Mouse (Mus musculus): ENCODE data around the gene Pepd.

The Pepd gene

DNA sequence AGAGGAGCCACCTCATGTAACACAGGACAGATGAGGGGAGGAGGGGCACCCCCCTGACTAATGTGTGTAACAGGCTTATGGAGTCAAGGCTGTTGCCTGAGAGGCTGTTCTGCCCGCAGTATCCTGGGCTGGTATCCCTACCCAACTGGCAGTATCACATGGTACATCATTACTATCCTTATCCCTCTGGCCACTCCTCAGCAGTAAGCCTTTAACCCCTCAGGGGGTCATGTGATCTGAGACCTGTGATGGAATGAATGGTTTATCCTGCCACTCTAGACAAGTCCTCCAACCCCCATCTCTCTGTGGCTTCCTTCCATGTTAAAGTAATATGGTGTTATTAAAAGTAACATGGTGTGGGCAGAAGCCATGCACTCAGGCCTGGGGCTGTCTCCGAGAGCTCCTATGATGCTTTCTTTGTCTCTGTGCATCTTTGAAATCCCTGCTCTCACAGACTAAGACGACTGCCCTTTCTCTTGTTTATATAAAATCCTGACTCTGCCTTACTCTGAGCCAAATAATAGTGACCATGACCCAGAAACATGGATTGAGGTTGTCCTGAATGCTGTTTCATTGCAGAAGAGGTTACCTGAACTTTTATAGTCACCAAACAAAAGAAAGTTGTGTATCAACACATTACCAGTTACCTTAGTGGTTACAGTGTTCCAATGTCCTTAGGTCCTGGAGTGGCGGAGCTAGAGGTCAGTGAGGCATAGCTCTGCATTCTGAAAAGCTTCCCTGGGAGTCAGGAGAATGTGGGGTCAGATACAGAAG lies 71.7 kb downstream of the Pepd start:
- in situ Hi-C loops (cut with MboI, MseI) = no loop called here

DNA sequence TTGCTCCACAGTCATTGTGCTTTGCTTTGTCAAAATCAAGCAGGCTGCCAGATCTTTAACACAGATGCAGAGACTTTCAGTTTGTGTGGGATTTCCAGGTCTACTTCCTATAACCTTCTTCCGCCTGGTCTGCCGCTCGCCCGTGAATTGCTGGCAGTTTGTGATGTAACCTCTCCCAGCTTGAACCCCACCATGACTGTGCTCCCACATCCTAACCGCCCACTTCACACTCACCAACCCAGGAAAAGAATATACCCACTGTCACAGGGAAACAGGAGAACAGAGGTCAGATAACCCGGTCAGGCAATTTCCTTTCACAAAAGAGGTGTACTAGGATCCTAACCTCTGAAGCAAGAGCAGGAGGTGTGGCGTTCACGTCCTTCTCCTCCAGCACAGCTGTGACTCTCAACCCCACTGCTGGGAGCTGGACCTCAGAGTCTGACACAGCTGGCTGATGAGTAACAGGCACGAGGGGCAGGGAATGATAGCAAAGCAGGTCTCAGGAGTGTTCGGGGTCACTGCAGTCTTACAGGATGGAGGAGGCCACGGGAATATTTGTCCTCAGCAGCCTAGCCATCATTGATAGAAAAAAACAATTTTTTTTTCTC lies 72.5 kb downstream of the Pepd start:
- in situ Hi-C loops (cut with MboI, MseI) = no loop called here

DNA sequence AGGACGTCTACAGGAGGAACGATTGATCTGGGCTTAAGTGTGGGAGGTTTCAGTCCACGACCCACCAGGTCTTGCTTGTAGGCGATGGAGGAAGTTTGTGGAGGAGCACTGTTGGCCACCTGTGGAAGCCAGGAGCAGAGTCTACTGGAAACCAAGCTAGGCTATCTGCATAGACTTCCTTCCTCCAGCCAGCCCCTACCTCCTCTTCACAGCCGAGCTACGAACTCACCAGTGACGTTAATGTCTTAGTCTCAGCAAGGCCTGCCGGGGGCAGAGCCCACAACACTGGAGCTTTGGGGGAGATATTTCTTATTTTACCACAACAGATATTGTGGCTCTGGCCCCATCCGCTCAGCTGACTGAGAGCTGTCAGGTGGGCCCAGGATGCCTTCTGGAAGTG lies 73.0 kb downstream of the Pepd start:
- in situ Hi-C loops (cut with MboI, MseI) = no loop called here

DNA sequence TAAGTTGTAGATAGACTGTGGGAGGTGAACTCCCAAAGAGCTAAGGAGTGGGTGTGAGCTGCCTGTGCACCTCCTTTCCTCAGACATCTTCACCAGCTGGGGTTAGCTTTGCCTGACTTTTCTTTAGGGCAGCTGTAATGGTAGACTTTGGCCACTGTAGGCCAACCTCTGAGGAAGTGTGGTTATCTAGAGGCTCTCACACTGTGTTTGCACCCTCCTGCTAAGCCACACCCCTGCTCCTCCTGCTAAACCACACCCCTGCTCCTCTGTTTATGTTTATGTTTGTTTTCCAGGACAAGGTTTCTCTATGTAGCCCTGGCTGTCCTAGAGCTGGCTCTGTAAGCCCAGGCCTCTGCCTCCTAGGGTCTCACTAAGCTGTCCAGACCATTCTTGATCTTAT lies 73.5 kb downstream of the Pepd start:
- in situ Hi-C loops (cut with MboI, MseI) = no loop called here

DNA sequence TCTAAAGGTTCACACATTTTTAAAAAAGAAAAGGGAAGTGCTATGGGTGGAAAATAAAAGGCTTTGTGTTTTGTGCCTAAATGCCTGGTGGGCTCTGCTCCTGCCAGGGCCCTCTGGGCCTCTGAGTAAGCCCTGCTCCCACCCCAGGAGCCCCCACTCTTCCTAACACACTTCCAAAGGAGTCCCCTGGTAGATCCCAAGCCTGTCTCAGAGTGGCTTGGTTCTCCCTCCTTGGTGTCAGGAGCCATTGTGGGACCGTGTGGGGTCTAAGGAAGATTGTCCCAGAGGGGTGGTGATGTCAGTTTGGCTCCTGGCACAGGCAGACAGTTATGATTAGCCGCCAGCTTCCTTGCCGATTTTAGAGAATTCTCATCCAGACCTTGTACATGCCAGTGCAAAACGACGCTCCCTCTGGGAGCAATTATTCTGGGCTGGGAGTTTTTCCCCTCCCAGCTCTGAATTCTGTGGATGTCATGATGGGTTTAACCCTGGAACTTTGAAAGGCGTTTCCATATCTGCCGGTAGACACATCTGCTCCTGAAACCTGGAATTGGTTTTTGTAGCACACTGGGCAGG lies 74.5 kb downstream of the Pepd start:
- in situ Hi-C loops (cut with MboI, MseI) = no loop called here

DNA sequence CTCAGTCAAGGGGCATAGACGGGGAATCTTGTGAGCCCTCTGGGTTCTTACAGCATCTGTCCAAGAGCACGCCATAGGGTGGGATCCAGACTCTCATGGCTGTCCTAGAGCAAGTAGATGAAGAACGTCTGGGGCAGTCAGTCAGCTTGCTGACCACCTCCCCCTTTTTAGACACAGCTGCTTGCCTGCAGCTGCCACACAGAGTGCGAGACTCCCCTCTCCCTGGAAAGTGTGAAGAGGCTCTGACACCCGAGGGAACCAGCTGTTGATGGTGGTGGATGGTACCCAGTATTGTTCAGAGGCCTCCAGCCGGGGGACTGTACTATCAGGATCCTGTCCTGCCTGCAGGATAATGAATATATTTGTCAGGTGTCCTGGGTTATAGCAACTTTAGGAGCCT lies 75.1 kb downstream of the Pepd start:
- in situ Hi-C loops (cut with MboI, MseI) = no loop called here

DNA sequence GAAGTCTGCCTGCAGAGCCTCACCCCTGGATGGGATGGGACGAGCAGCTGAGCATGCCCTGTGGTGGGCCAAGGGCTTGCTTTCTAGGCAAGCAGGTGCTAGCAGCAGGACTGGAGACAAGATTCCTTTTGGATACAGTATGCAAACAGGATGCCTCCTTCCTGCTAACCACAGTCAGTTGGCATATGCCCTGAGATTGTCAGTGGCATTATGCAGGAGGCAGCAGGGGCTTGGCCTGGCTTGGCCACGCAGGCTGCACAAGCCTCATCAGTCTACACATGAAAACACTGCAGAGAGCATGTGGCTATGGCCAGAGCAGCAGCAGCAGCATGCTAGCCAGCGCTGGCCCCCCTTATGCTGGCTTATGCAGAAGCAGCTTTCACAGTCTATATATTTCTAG lies 76.3 kb downstream of the Pepd start:
- in situ Hi-C loops (cut with MboI, MseI) = no loop called here

DNA sequence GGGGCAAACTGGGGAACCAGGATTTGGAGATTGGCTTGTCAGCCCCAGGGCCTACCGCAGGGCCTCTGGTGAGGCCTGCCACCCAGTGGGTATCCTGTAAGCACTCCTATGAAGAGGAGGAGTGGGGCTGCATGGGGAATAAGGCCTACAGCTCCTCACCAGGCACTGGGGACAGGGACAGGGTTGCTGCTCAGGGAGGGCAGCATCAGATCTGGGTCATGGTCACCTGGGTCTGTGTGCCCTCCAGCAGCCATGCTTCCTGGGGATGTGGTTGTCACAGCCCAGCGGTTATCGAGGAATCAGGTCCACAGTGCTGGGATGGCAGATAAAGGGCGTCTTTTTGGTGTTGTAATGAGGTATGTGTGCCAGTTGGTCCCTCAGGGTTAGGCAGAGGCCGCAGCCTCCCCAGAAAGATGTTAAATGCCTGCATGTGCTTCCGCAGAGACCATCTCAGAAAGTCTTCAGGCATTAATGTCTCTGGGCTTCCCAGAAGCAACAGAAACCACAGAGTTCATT lies 79.6 kb downstream of the Pepd start:
- in situ Hi-C loops (cut with MboI, MseI) = loop anchor here in 1 of 2 experiments (10.0 kb wide), 1 partner anchor 317 kb away; no protein-coding TSS in a partner anchor

DNA sequence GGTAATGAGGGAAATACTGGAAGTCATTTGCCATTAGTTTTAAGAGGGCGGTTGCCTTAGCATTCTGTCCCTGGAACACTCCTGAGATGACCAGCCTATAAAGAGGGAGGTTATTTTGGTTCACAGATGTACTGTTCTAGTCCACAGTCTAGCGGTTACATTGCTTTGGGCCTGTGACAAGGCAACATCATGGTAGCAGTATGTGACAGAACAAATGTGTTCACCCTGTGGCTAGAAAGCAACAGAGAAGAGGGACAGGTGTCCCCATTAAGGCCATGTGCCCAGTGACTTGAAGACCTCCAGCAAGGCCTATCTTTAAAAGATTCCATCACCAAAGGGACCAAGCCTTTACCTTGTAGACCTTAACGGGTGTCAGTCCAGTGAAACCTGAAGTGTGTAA lies 80.6 kb downstream of the Pepd start:
- in situ Hi-C loops (cut with MboI, MseI) = loop anchor here in 1 of 2 experiments (10.0 kb wide), 1 partner anchor 318 kb away; no protein-coding TSS in a partner anchor

DNA sequence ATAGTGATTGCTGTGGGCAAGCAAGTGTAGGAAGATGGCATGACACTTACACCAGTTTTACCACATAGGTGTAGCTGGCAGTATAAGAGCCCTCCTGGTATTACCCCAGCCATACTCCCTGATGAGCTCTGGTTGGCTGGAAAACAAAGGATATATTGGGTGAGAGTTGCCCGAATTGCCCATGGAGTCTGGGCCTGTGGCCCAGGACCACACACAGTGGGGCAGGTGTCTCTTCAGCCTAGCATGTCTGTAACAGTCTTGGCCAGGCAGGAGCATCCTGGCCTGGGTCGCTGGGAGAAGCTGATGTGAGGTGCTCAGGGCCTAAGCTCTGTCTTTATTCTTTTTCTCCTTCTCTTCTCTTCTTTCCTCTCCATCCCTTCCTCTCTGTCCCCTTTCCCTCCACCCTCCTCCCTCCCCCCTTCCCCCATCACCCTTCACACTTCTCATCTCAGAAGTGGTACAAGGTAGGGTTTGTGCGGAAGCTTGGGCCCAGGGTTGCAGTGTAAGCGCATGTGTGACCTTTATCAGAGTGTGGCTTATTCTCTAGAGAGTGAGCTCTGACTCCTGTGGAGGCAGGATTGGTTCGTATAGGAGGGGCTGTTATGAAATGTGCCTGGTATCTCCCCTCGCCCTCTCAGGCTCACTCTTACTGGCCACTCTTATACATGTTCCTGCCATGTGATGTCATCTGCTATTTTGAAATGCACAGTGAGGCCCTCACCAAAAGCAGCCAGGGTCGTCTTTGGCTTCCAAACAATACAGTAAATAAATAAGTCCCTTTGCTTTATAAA lies 83.9 kb downstream of the Pepd start:
- in situ Hi-C loops (cut with MboI, MseI) = loop anchor here in 1 of 2 experiments (10.0 kb wide), 1 partner anchor 321 kb away; no protein-coding TSS in a partner anchor

DNA sequence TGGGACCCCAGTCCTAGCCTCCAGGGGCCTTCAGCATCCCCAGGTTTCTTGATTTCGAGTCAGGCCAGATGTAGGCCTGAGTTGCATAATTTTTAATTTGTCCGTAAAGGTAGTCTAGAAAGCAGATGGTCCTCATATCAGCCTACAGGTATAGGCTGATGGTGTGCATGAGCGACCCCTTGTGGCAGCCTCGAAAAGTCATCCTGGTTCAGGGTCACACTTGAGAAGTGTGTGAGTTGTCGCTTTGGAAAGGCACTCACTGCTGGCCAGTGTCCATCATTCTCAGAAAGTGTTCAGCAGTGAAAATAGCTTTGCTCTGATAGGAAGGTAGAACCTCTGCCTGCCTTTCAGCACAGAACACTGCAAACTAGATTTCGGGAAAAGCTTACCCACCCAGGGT lies 88.7 kb downstream of the Pepd start:
- in situ Hi-C loops (cut with MboI, MseI) = no loop called here

DNA sequence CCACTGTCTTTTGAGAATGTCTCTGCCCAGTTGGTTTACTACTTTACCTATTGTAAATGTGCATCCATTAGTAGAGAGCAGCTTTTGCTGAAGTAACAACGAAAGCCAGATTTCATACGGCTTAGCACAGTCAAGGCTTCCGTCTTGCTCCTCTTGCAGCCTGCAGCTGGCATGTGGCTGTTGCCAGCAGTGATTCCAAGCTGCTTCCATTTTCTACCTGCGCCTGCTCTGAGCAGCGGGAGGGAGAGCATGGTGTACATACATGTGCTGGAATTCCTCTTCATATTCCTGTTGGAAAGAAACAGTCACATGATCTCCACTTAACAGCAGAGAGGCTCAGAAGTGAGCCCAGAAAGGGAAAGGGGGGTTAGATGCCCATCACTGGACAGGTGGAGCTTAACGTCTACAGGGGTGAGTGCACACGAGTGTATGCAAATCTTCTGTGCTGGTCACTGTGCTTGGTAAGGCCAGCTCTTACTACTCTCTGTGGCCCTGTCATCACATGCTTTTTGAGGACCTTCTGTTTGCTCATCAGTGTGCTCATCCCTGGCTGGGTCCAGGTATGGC lies 91.1 kb downstream of the Pepd start:
- in situ Hi-C loops (cut with MboI, MseI) = no loop called here

DNA sequence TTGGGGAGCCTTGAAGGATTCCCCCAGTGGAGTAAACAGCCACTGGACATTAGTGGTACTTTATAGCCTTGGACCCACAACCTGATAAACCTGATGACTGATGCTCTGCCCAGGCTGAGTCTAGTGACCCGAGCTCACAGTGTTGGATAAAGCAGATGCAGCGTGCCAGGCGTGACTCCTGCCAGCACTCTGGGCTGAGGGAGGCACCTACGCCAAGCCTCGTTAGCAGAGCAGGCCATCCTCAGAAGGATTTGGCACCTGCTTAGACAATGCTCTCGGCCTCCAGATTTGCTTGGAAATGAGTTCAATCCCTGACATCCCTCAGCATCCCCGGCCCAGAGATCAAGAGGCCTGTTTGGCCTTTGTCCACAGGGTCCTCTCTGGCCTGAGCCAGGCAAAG lies 94.5 kb downstream of the Pepd start:
- in situ Hi-C loops (cut with MboI, MseI) = no loop called here

DNA sequence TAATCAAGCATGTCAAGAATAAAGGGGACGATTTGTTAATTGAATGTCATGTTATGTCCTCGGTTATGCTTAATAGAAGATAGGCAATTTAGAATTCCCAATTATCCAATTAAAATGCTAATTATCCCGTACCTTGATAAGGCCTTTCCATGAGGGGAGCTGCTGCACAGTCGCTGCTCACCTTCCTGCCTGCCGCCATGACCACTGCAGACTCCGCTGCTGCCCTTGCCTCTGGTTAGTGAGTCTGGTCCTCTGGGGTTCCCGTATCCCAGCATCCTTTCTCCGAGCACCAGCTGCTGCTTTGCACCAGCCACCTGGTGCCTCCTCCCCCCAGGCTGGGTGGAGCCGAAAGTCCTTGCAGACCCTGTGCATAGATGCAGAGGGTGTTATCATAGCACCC lies 101.0 kb downstream of the Pepd start:
- in situ Hi-C loops (cut with MboI, MseI) = no loop called here

DNA sequence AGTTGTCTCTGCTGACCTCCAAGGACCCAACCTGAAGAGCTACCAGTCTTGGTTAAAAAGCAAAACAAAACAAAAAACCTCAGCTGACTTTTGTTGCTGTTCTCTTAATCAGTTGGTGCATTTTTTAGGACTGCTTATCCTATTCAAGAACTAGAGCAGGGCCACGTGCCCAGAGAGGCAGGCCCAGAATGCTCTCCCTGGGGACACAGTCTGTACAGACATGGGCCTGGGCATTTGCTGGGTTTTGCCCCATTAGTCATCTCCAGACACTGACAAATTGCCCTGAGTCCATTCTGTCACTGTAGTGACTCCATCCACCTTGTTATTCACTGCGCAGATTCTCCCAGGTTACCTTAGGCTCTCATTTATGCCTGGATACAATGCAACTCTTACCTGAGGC lies 103.1 kb downstream of the Pepd start:
- in situ Hi-C loops (cut with MboI, MseI) = no loop called here

DNA sequence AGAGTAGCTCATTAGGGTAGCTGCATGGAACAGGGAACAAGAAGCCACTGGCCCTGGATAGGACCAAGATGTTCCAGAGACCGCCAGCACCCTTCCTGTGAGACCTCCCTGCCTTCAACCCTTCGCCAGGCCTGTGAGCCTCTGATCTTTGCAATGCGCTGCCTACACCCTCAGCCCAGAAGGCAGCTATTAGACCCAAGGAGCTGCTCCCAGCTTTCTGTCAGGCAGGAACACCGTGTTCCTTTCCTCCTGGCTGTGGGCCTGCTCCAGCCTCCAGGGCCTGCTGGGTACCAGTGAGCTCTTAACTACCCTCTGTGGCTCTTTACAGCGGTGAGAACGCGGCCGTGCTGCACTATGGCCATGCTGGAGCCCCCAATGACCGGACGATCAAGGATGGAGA lies 109.2 kb downstream of the Pepd start:
- in situ Hi-C loops (cut with MboI, MseI) = no loop called here

DNA sequence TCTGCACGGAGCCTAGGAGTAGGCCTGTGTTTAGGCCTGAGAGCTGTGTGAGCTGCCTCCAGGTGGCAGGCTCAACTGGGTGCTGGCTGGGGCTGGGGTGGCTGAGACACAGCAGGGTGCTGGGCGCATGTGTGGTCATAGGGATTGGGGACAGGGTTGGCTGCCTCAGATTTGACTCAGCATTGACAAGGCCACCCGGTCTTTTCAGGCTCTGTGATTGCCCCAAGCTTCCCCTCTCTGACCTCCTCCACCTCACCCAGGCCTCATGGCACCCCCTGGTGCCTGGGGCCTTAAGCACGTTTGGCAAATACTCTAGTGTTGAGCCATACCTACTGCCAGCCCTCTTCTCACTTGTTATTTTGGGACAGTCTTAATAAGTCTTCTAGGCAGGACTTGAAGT lies 111.1 kb downstream of the Pepd start:
- in situ Hi-C loops (cut with MboI, MseI) = no loop called here

DNA sequence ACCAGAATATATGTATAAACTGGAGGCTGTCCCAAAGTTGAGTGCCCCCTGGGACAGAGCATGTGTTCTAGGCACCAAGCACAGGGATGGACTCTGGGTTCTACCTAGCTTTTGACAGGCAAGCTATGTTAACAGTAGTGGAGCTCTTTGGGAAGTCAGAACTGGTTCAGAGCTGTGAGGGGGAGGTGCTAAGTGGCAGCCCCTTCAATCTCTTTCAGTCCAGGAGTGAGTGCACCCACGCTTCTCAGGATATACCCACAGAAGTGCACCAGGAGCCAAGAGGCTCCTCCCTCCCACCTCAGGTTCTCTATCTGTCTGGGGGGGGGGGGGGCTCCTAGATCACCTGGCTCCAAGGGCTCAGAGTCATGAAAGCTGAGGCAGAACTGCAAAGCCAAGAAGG lies 112.2 kb downstream of the Pepd start:
- in situ Hi-C loops (cut with MboI, MseI) = no loop called here

DNA sequence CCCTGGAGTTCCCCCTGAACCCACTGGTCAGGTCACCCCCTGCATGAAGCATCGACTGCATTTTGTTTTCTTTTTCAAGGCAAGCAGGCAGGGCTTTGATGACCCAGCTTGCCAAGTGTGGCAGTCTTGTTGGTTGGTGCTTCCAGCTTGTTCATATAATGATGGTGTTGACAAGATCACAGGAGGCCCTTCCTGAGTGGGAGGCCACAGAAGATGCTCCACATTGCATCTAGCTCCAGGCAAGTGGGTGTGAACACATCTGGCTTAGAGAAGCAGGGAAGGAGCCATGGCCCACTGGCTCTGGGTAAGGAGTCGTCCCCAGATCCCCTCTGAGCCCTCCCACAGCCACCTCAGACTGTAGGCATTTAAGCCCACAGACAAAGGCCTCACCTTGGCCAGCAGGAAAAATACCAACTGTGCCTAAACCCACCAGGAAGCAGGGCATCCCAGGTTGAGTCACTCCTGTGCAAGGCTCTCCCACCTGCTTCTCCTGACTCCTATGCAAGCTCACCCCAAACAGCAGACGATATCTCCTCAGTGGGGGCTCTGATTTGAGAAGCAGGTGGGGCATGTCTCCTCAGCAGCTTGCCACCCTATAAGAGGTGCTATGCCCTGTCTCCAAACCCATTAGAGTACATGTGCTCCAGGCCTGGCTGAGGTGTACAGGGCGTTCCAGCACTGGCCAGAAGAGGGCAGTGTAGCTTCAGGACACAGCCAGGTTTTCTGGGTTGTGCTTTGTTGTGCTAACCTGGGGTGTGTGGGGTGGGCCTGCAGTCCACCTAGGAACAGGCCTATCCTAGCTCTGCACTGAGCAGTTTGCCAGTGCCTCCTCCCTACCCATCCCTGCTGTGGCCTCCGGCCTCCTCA lies 113.5 kb downstream of the Pepd start:
- in situ Hi-C loops (cut with MboI, MseI) = no loop called here

DNA sequence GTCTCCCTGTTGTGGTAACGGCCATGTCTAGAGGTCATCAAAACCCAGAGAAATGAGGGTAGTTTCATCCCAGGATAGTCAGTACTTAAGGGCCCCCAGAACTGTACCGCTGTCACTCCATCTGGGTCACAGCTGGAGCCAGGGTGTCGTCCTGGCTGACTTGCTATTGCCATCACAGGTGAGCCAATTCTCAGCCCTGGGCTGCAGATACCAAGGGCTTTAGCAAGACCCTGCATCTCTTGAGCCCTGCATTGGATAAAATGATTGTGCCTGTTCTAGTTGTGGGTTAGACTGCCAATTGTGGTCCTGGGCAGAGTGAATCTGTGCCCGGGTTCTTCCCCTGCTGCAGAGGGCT lies 114.1 kb downstream of the Pepd start:
- in situ Hi-C loops (cut with MboI, MseI) = no loop called here

DNA sequence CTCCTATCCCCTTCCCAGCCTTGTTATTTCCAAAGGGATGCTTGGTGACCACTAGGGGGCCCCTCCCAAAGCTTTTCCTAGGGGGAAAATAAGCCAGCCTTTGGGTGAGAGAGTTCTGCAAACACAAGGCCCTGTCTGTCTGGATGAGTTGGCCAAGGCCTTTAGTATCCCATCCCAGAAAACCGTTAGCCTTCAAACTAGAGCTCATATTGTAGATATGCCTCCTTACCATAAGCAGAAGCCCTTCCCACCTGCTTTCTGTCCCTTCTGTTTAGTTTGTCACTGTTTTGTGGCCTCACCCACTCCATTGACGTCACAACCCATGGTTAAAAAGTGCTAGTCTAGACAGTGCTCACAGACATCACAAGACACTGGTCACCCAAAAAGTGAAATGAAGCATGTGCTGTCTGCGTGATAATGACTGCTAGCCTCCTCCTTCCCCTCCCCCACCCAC lies 114.7 kb downstream of the Pepd start:
- in situ Hi-C loops (cut with MboI, MseI) = no loop called here
